Mouse (Mus musculus) A20 (cell line): ENCODE data around the gene Oxnad1.

Source experiments
- DNase-seq: peaks from one replicate; pipeline ENCODE4 v3.0.0-alpha.2; 2011; ENCODE audit warnings: low read depth, low spot score

Oxnad1 gene

DNA sequence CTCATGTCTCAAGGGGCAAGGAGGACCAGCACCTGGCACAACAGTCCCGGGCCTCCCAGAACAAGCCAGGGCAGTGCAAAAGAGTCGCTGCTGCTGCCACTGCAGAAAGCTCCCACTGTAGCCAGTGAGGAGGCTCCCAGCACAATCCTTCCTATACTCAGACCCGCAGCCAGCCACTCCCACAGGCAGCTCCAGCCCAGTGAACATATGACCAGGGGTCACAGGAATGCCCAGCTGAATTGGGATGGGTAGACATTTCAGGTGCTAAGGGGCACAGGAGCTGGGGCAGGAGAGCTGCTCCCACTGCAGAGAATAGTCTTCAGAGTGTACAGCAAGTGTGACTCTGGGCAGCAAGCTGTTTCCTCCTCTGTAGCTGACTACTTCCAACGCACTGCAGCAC is 60.2 kb downstream of the Oxnad1 start:
- DNase-seq = no peak

DNA sequence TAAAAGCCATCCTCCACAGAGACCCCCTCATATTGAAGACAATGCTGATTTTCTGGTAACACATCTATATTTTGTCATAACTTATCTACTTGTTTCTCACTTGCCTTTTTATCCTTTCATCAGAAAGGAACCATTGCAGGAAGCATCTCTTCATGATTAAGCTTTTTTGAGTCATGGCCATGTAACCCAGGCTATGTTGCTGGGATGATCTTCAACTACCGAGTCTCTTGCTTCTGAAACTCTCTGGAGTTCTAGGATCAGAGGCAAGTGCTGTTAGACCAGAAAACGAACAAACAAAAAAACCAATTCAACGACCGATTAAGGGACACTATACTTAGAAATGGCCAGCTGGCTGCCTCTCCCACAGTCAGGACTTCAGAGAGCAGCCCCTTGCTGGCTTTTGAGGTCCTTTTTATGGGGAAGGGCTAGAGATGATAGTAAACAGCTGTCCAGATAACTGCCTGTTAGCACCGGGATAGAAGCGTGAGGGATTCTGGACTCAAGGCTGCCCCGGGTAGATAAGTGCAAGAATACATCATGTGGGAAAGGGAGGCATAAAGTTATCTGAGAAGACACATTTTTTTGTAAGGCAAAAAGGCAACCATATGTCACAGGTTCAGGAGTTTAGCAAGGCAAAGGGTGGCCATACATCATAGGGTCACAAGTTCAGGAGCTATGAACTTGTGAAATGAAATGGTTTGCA is 60.8 kb downstream of the Oxnad1 start:
- DNase-seq = no peak

DNA sequence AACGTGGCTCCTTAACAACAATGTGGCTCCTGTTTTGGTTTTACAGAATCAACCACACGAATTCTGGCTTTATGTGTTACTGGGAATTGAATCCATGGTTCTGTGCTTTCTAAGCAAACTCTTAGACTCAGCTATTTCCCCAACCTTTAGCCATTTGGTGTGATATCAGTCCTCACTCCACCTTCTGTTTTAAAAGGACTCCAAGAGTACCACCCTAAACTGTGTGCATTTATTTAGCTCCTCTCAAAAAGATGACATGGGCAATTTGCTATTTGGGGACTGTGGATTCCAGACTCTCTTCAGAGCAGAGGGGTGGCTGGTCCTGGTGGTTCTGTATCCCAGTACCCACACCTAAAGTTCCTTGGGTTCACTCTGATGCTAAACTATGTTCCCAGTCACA is 61.4 kb downstream of the Oxnad1 start:
- no peak for DNase-seq

DNA sequence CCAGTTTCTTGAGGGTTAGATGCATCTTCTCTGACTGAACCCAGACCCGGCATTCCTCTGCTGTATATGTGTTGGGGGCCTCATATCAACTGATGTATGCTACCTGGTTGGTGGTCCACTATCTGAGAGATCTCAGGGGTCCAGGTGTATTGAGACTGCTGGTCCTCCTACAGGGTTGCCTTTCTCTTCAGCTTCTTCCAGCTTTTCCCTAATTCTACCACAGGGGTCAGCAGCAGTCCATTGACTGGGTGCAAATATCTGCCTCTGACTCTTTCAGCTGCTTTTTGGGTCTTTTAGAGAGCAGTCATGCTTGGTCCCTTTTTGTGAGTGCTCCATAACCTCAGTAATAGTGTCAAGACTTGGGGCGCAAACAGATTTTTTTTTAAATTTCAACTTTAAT is 65.7 kb downstream of the Oxnad1 start:
- DNase-seq = no peak

DNA sequence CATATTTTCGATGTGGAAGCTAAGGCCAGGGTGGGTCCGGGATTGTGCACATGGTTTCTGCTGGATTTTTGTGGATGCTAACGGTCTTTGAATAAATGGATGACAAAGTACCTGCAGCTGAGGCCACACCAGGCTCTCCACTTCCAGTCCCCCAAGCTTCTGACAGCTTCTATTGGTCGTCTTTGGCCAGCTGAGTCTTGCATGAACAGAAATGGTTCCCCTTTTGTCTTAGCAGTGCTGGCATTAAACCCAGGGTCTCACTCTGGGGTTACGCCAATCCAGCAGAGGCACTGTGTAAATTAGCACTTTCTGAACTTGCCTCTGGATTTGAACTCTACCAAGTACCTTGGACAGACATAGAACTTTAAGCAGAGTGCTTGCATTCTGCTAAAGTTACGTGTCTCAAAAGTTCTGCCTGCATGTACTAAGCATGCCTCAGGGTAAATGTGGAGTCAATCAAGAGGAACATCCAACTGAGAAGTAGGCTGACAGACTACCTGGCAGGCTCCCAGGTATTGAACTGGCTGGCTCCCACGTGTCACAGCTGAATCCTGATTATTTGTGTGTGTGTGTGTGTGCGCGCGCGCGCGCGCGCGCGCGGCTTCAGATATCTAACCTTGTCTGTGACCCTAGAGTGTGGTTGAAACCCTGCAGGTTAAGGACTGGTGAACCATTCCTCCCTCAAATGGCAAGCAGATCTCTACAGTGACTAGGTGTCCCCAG is 67.2 kb downstream of the Oxnad1 start:
- DNase-seq = no peak
